8 mouse cellular contexts compared by ENCODE assay signal in the genomic region with DNA sequence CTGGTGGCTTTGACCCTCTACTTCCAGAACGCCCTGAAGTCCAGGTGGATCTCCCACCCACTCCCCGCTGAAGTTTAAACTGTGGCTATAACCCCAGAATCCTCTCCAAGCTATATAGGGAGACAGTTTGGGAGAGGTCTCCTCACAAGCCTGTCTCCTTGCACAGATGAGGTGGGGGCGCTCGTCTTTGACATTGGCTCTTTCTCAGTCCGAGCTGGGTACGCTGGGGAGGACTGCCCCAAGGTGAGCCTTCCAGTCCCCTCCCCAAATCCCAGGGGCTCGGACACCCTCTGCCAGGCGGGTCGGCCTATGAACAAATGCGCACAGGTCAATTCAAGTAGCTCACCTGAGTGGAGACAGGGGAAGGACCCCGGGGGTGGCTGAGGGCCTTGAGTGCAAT. TPM values are rescaled to one million over a fixed set of nuclear protein-coding genes. Genes with fewer than 3 reads are reported as not detected.
DNase-seq lines count a peak whose midpoint lies in the region; ATAC-seq and TF ChIP-seq lines count a peak whose summit lies in the region.
"Had no signal": no experiment of that assay in that cellular context is flagged by ENCODE, and none has a peak within 500 bp of the region (broad histone marks: within the 10 kb centered on the region; RNA-seq: fewer than 3 reads in every experiment).

No protein-coding gene starts in this region.

- DNase-seq in lung, postnatal 0 days (ENCODE audit: low spot score), result no peak
- DNase-seq in liver, postnatal 0 days, result no peak
- no peak for DNase-seq in stomach, postnatal 0 days (ENCODE audit: low spot score)
- DNase-seq in urinary bladder, adult 2 months (ENCODE audit: low spot score), result no peak
- no peak for DNase-seq in thymus, postnatal 0 days (ENCODE audit: low spot score)

- H3K9ac ChIP-seq in lung, embryonic 16.5 days (ENCODE audit: low read length), result no peak overlapping the region
- no peak overlapping the region for H3K9ac ChIP-seq in lung, postnatal 0 days (replicated peaks; ENCODE audit: low read depth)
- H3K9ac ChIP-seq in forebrain, embryonic 15.5 days (replicated peaks), result peak overlapping the region; percentile 58
- no peak overlapping the region for H3K9ac ChIP-seq in liver, postnatal 0 days (replicated peaks)
- H3K9ac ChIP-seq in stomach, postnatal 0 days (ENCODE audit: low read length), result no peak overlapping the region
- H3K9ac ChIP-seq: liver, embryonic 14.5 days had no signal

- no peak overlapping the region for H3K4me2 ChIP-seq in lung, embryonic 16.5 days (ENCODE audit: low read depth, low read length)
- H3K4me2 ChIP-seq in lung, postnatal 0 days (replicated peaks; ENCODE audit: low read depth, low read length), result no peak overlapping the region
- H3K4me2 ChIP-seq in forebrain, embryonic 15.5 days (replicated peaks), result peak overlapping the region; percentile 51
- peak overlapping the region; percentile 26; the same call in 1 of the 2 replicates for H3K4me2 ChIP-seq in liver, postnatal 0 days (ENCODE audit: low read depth, low read length)
- H3K4me2 ChIP-seq in stomach, postnatal 0 days (replicated peaks; ENCODE audit: low read depth), result no peak overlapping the region

- H3K27me3 ChIP-seq in lung, embryonic 16.5 days (ENCODE audit: control insufficient read depth, insufficient read depth, low read depth, low read length), result peaks cover 7% of the 10 kb centered on the region
- H3K27me3 ChIP-seq in lung, postnatal 0 days (replicated peaks; ENCODE audit: insufficient read depth, low read length), result 0 out of 2 replicates have a peak, but pooled peaks cover 6% of the 10 kb centered on the region
- H3K27me3 ChIP-seq in forebrain, embryonic 15.5 days, result no peaks in the 10 kb centered on the region
- H3K27me3 ChIP-seq in liver, postnatal 0 days (ENCODE audit: insufficient read depth, low read length), result peaks cover 20% of the 10 kb centered on the region
- no peaks in the 10 kb centered on the region for H3K27me3 ChIP-seq in stomach, postnatal 0 days (ENCODE audit: control insufficient read depth, insufficient read depth, low read length)

- no peak for TF ChIP-seq CTCF in lung, postnatal 0 days (IDR thresholded peaks at IDR 0.05)
- TF ChIP-seq CTCF in liver, postnatal 0 days (IDR thresholded peaks at IDR 0.05; ENCODE audit: low read depth), result no peak
- TF ChIP-seq CTCF in stomach, postnatal 0 days (IDR thresholded peaks at IDR 0.05; ENCODE audit: low read depth), result no peak

- TF ChIP-seq EP300 in lung, postnatal 0 days (IDR thresholded peaks at IDR 0.05), result no peak
- no peak for TF ChIP-seq EP300 in liver, postnatal 0 days (IDR thresholded peaks at IDR 0.05; ENCODE audit: low read depth)
- no peak for TF ChIP-seq EP300 in stomach, postnatal 0 days (optimal IDR thresholded peaks at IDR 0.05)

- WGBS in lung, embryonic 16.5 days, result 42% methylated on average over 11 of the region's 11 CpGs
- 42% methylated on average over 11 of the region's 11 CpGs for WGBS in lung, postnatal 0 days
- 47% methylated on average over 11 of the region's 11 CpGs for WGBS in forebrain, embryonic 15.5 days
- WGBS in liver, postnatal 0 days (ENCODE audit: insufficient replicate concordance), result 49% methylated on average over 11 of the region's 11 CpGs
- 43% methylated on average over 11 of the region's 11 CpGs for WGBS in stomach, postnatal 0 days

- H3K27ac ChIP-seq in lung, embryonic 16.5 days (ENCODE audit: low read length), result no peak overlapping the region
- H3K27ac ChIP-seq in lung, postnatal 0 days (ENCODE audit: low read length), result no peak overlapping the region
- H3K27ac ChIP-seq in forebrain, embryonic 15.5 days (replicated peaks), result peak overlapping the region; percentile 71
- H3K27ac ChIP-seq in liver, postnatal 0 days (ENCODE audit: low read depth), result no peak overlapping the region
- H3K27ac ChIP-seq in stomach, postnatal 0 days (replicated peaks), result no peak overlapping the region
- H3K27ac ChIP-seq: liver, embryonic 14.5 days had no signal

- H3K4me1 ChIP-seq in lung, embryonic 16.5 days (replicated peaks; ENCODE audit: control insufficient read depth, insufficient read depth, low read length), result no peaks in the 10 kb centered on the region
- H3K4me1 ChIP-seq in lung, postnatal 0 days (ENCODE audit: insufficient read depth, low read depth, low read length), result no peaks in the 10 kb centered on the region
- peaks cover 18% of the 10 kb centered on the region for H3K4me1 ChIP-seq in forebrain, embryonic 15.5 days
- peaks cover 8% of the 10 kb centered on the region for H3K4me1 ChIP-seq in liver, postnatal 0 days (ENCODE audit: insufficient read depth)
- no peaks in the 10 kb centered on the region for H3K4me1 ChIP-seq in stomach, postnatal 0 days (replicated peaks; ENCODE audit: control insufficient read depth, insufficient read depth)

- no peak for ATAC-seq in lung, embryonic 16.5 days (ENCODE audit: low read depth)
- no peak for ATAC-seq in lung, postnatal 0 days
- ATAC-seq in forebrain, embryonic 15.5 days (replicated peaks), result peak; percentile 33; the same call in 1 of the 2 replicates
- no peak for ATAC-seq in liver, postnatal 0 days
- 0 out of 2 replicates have a peak, but pooled peaks have one; percentile 24 for ATAC-seq in stomach, postnatal 0 days (ENCODE audit: low FRiP score, low TSS enrichment)

- no peaks in the 10 kb centered on the region for H3K9me3 ChIP-seq in lung, embryonic 16.5 days (ENCODE audit: control insufficient read depth, low read length)
- no peaks in the 10 kb centered on the region for H3K9me3 ChIP-seq in lung, postnatal 0 days (ENCODE audit: low read length)
- no peaks in the 10 kb centered on the region for H3K9me3 ChIP-seq in forebrain, embryonic 15.5 days
- H3K9me3 ChIP-seq in liver, postnatal 0 days (ENCODE audit: low read length), result no peaks in the 10 kb centered on the region
- no peaks in the 10 kb centered on the region for H3K9me3 ChIP-seq in stomach, postnatal 0 days (ENCODE audit: control insufficient read depth, low read length)

- H3K36me3 ChIP-seq in lung, embryonic 16.5 days (ENCODE audit: control insufficient read depth, insufficient read depth, low read length), result no peaks in the 10 kb centered on the region
- H3K36me3 ChIP-seq in lung, postnatal 0 days (ENCODE audit: insufficient read depth, low read length), result no peaks in the 10 kb centered on the region
- no peaks in the 10 kb centered on the region for H3K36me3 ChIP-seq in forebrain, embryonic 15.5 days
- no peaks in the 10 kb centered on the region for H3K36me3 ChIP-seq in liver, postnatal 0 days (replicated peaks; ENCODE audit: insufficient read depth, low read length)
- H3K36me3 ChIP-seq in stomach, postnatal 0 days (ENCODE audit: control insufficient read depth, insufficient read depth, low read length), result no peaks in the 10 kb centered on the region

- peak overlapping the region; percentile 12; the same call in 1 of the 2 replicates for H3K4me3 ChIP-seq in lung, embryonic 16.5 days (ENCODE audit: low read length)
- H3K4me3 ChIP-seq in lung, postnatal 0 days (ENCODE audit: low read depth, low read length), result no peak overlapping the region
- H3K4me3 ChIP-seq in forebrain, embryonic 15.5 days, result peak overlapping the region; percentile 63
- H3K4me3 ChIP-seq in liver, postnatal 0 days (ENCODE audit: low read depth, low read length), result no peak overlapping the region
- no peak overlapping the region for H3K4me3 ChIP-seq in stomach, postnatal 0 days (ENCODE audit: low read depth, low read length)

RNA-seq across cellular contexts. Expression of a gene that starts 0.6 kb away (rescaled TPM):
- polyA plus RNA-seq in lung, embryonic 16.5 days (2015; fragmentation: Nextera tagmentation; extraction: Ambion mirVana), result 0.51 and 0.60 TPM in 2 replicates
- 0.15 TPM in 1 of 2 replicates, not detected in the other for polyA plus RNA-seq in lung, postnatal 0 days (2015; fragmentation: Nextera tagmentation; extraction: Ambion mirVana)
- polyA plus RNA-seq in forebrain, embryonic 15.5 days (2015; fragmentation: Nextera tagmentation; extraction: Ambion mirVana), result 250 and 259 TPM in 2 replicates
- not detected in 2 replicates for polyA plus RNA-seq in liver, postnatal 0 days (2015; fragmentation: Nextera tagmentation; extraction: Ambion mirVana)
- polyA plus RNA-seq in stomach, postnatal 0 days (2015; fragmentation: Nextera tagmentation; extraction: Ambion mirVana), result 2.3 and 2.7 TPM in 2 replicates
- polyA plus RNA-seq in urinary bladder, adult 2 months (2012; rRNA removed), result 0.06 TPM in 1 of 2 replicates, not detected in the other
- 0.14 TPM in 1 of 2 replicates, not detected in the other for polyA plus RNA-seq in thymus, postnatal 0 days (2015; fragmentation: Nextera tagmentation; extraction: Ambion mirVana)
- polyA plus RNA-seq: liver, embryonic 14.5 days had no signal

RNA-seq across cellular contexts. Expression of a gene that starts 15.7 kb away (rescaled TPM):
- 0.46 and 1.4 TPM in 2 replicates for polyA plus RNA-seq in lung, embryonic 16.5 days (2015; fragmentation: Nextera tagmentation; extraction: Ambion mirVana)
- polyA plus RNA-seq in lung, postnatal 0 days (2015; fragmentation: Nextera tagmentation; extraction: Ambion mirVana), result 0.33 and 0.87 TPM in 2 replicates
- polyA plus RNA-seq in forebrain, embryonic 15.5 days (2015; fragmentation: Nextera tagmentation; extraction: Ambion mirVana), result 2.2 and 3.2 TPM in 2 replicates
- 148 and 157 TPM in 2 replicates for polyA plus RNA-seq in liver, postnatal 0 days (2015; fragmentation: Nextera tagmentation; extraction: Ambion mirVana)
- polyA plus RNA-seq in stomach, postnatal 0 days (2015; fragmentation: Nextera tagmentation; extraction: Ambion mirVana), result 1.2 and 1.3 TPM in 2 replicates
- 0.48 and 0.68 TPM in 2 replicates for polyA plus RNA-seq in urinary bladder, adult 2 months (2012; rRNA removed)
- 0.98 and 1.2 TPM in 2 replicates for polyA plus RNA-seq in thymus, postnatal 0 days (2015; fragmentation: Nextera tagmentation; extraction: Ambion mirVana)

RNA-seq across cellular contexts. Expression of a gene that starts 20.6 kb away (rescaled TPM):
- 379 and 400 TPM in 2 replicates for polyA plus RNA-seq in lung, embryonic 16.5 days (2015; fragmentation: Nextera tagmentation; extraction: Ambion mirVana)
- 507 and 513 TPM in 2 replicates for polyA plus RNA-seq in lung, postnatal 0 days (2015; fragmentation: Nextera tagmentation; extraction: Ambion mirVana)
- polyA plus RNA-seq in forebrain, embryonic 15.5 days (2015; fragmentation: Nextera tagmentation; extraction: Ambion mirVana), result 535 and 578 TPM in 2 replicates
- 165 and 177 TPM in 2 replicates for polyA plus RNA-seq in liver, postnatal 0 days (2015; fragmentation: Nextera tagmentation; extraction: Ambion mirVana)
- 345 and 374 TPM in 2 replicates for polyA plus RNA-seq in stomach, postnatal 0 days (2015; fragmentation: Nextera tagmentation; extraction: Ambion mirVana)
- polyA plus RNA-seq in urinary bladder, adult 2 months (2012; rRNA removed), result 363 and 433 TPM in 2 replicates
- 425 and 451 TPM in 2 replicates for polyA plus RNA-seq in thymus, postnatal 0 days (2015; fragmentation: Nextera tagmentation; extraction: Ambion mirVana)

RNA-seq across cellular contexts. Expression of a gene that starts 20.9 kb away (rescaled TPM):
- polyA plus RNA-seq in lung, embryonic 16.5 days (2015; fragmentation: Nextera tagmentation; extraction: Ambion mirVana), result 0.31 and 0.98 TPM in 2 replicates
- polyA plus RNA-seq in lung, postnatal 0 days (2015; fragmentation: Nextera tagmentation; extraction: Ambion mirVana), result not detected in 2 replicates
- not detected in 2 replicates for polyA plus RNA-seq in forebrain, embryonic 15.5 days (2015; fragmentation: Nextera tagmentation; extraction: Ambion mirVana)
- polyA plus RNA-seq in liver, postnatal 0 days (2015; fragmentation: Nextera tagmentation; extraction: Ambion mirVana), result 0.13 and 0.26 TPM in 2 replicates
- polyA plus RNA-seq in stomach, postnatal 0 days (2015; fragmentation: Nextera tagmentation; extraction: Ambion mirVana), result not detected in 2 replicates
- not detected in 2 replicates for polyA plus RNA-seq in urinary bladder, adult 2 months (2012; rRNA removed)
- not detected in 2 replicates for polyA plus RNA-seq in thymus, postnatal 0 days (2015; fragmentation: Nextera tagmentation; extraction: Ambion mirVana)

RNA-seq across cellular contexts. Expression of a gene that starts 35.5 kb away (rescaled TPM):
- 10.7 and 10.9 TPM in 2 replicates for polyA plus RNA-seq in lung, embryonic 16.5 days (2015; fragmentation: Nextera tagmentation; extraction: Ambion mirVana)
- 10.6 and 12.4 TPM in 2 replicates for polyA plus RNA-seq in lung, postnatal 0 days (2015; fragmentation: Nextera tagmentation; extraction: Ambion mirVana)
- 19.2 and 20.0 TPM in 2 replicates for polyA plus RNA-seq in forebrain, embryonic 15.5 days (2015; fragmentation: Nextera tagmentation; extraction: Ambion mirVana)
- polyA plus RNA-seq in liver, postnatal 0 days (2015; fragmentation: Nextera tagmentation; extraction: Ambion mirVana), result 2.8 and 4.0 TPM in 2 replicates
- 5.2 and 6.0 TPM in 2 replicates for polyA plus RNA-seq in stomach, postnatal 0 days (2015; fragmentation: Nextera tagmentation; extraction: Ambion mirVana)
- polyA plus RNA-seq in urinary bladder, adult 2 months (2012; rRNA removed), result 32.4 and 34.7 TPM in 2 replicates
- 10.5 and 15.9 TPM in 2 replicates for polyA plus RNA-seq in thymus, postnatal 0 days (2015; fragmentation: Nextera tagmentation; extraction: Ambion mirVana)

Comparison
In these comparisons a context has a peak if more than half of its experiments do, and no peak if none do; other contexts are left out.
1. H3K4me3 ChIP-seq: peak in lung, embryonic 16.5 days (single experiment) and forebrain, embryonic 15.5 days (single experiment); none in lung, postnatal 0 days (single experiment), liver, postnatal 0 days (single experiment) and stomach, postnatal 0 days (single experiment).
2. ATAC-seq: peak in forebrain, embryonic 15.5 days (single experiment) and stomach, postnatal 0 days (single experiment); none in lung, embryonic 16.5 days (single experiment), lung, postnatal 0 days (single experiment) and liver, postnatal 0 days (single experiment).
3. H3K4me2 ChIP-seq: peak in forebrain, embryonic 15.5 days (single experiment) and liver, postnatal 0 days (single experiment); none in lung, embryonic 16.5 days (single experiment), lung, postnatal 0 days (single experiment) and stomach, postnatal 0 days (single experiment).
4. RNA of a gene that starts 0.6 kb away (polyA plus RNA-seq): 250 to 259 TPM in forebrain, embryonic 15.5 days; 2.3 to 2.7 TPM in stomach, postnatal 0 days, 0.51 to 0.60 TPM in lung, embryonic 16.5 days, 0.14 TPM in thymus, postnatal 0 days, 0.06 TPM in urinary bladder, adult 2 months, 0.15 TPM in lung, postnatal 0 days and not detected in liver, postnatal 0 days; every median in the first group is over 10 times any median in the second.
5. RNA of a gene that starts 15.7 kb away (polyA plus RNA-seq): 148 to 157 TPM in liver, postnatal 0 days; 2.2 to 3.2 TPM in forebrain, embryonic 15.5 days, 1.2 to 1.3 TPM in stomach, postnatal 0 days, 0.98 to 1.2 TPM in thymus, postnatal 0 days, 0.48 to 0.68 TPM in urinary bladder, adult 2 months, 0.46 to 1.4 TPM in lung, embryonic 16.5 days and 0.33 to 0.87 TPM in lung, postnatal 0 days; every median in the first group is over 10 times any median in the second.